Mouse (Mus musculus): ENCODE data around the gene Inhba. TPM values are rescaled to one million over a fixed set of nuclear protein-coding genes. Genes with fewer than 3 reads are reported as not detected.

Inhba gene
- 1 to 10 TPM; 1.4 to 2.8 (median 2.3) TPM for total RNA-seq (2022)

DNA sequence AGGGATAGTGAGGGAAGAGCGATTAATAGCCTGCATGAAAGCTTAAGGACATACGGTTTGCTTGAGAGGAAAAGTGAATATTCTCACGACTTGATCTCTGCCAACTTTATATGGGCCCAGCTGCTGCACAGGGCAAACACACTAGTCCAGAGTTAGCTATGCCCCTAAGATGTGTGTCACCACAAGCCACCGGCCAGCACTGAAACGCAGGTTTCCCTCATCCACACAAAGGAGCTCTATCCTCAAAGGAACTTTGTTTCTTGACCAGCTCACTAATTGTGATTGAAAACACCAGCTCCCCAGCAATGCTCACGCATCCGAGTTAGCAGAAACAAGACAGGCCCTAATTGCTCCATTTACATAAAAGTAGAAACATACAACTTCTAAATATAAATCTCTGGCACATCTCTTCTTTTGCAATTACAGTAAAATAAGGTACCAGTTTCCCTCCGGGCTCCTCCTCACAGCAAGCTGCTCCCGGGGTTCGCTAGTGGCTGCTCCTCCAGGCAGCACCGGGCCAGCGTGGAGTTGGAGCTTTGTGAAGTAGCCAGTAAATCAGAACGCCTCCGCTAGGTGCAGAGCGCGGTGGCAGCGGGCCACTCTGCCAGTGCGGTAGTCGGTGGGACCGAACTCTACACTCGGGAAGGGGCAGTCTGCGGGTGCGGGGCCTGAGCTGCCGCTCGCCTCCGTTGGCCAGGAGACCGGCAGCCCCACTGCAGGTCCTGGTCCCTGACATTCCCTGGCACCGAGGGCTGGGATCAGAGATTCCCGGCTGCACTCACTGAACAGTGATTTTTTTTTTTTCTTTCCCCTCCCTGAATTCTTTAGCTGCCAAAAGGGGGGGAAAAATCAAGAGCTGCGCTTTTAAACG lies at the start of gene Inhba:
TSS of gene Inhba (plus strand) at position 480 of the 871 bp plus-strand sequence.
- peak; percentile 5 for DNase-seq (ENCODE audit: low spot score)

DNA sequence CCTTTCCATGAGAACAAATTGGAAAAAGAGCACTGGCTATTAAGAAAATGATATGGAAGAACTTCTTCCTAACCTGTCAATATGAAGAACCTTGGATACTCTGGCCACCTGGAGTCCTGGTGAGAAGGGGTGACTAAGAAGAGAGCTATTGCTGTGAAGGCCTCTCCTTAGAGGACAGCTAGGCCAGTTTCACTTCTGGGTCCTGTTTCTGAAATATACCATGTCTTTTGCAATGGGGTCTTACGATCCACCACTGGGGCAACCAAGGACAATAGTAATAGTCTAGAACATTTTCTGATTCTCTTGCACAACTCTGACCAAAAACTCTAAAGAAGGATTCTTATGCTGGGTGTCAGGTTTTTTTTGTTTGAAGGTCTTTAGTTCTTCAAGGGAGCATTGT lies 35.1 kb upstream of the Inhba start:
- no peak for DNase-seq (ENCODE audit: low spot score)

DNA sequence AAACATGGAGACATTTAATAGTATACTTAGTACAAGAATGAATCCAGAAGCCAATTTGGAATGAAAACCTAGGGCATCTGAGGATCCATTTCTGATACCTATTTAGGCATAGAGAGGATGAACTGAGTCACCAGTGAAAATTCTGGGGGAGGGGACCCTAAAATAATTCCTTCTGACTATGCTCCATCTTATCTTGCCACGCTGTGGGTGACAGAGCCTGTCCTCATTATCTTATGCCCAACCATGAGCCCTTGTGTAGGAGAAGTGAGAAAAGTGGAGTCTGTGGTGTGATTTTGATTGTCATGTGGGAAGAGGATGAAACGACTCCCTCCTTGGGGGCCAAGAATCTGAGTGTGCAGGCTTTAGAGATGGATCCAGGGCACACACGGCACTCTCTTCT lies 32.1 kb upstream of the Inhba start:
- DNase-seq (ENCODE audit: low spot score), result no peak

DNA sequence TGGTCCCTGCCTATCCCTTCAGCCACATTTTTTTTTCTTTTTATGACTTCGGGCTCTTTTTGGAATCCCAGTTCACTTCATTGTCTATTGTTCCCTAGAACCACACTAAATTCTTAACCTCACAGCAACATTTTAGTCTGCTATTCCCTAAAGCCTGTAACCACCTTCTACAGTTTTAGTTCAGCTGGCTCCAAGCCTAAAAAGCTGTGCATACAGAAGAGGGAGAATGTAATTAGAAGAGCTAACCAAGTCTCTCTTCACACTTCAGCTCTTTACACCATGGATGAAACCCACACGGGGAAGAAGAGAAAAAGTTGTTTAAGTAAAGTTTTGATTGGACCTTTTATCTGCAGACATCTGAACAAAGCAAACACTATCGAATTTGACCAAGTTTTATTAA lies 29.6 kb upstream of the Inhba start:
- no peak for DNase-seq (ENCODE audit: low spot score)

DNA sequence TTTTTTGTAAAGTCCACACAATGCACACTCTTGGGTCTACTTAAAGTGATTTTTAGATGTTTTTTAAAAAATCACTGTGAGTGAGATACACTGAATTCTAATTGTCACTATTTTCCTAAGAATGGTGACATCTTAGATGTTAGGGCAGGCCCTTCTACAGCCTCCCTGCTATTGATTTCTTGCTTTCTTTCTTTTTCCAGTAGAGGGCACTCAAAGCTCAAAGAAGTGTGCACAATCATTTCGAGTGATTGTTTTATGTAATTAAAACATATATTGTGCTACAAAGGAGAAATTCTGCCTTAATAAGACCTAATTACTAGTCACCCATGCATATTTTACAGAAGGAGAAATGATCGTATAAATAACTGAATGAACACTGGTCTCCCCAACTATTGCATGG lies 25.9 kb upstream of the Inhba start:
- no peak for DNase-seq (ENCODE audit: low spot score)

DNA sequence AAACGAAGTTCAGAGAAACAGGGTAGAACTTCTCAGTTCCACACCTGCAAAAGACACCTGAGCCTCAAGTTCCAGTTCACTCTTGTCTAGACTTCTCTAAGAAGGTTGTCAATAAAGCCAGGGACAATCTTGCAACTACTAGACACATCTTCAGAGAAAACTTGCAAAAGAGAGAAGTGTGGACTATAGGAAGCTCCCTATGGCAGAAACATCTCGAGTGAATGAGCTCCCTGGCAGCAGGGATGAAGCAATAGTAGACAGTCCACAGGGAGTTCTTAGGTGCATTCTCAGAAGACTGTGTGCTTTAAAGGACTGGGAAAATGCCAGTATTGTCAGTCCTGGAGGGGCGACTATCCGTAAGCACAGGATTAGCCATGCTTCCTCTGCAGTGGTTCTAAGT lies 25.5 kb upstream of the Inhba start:
- DNase-seq (ENCODE audit: low spot score), result no peak

DNA sequence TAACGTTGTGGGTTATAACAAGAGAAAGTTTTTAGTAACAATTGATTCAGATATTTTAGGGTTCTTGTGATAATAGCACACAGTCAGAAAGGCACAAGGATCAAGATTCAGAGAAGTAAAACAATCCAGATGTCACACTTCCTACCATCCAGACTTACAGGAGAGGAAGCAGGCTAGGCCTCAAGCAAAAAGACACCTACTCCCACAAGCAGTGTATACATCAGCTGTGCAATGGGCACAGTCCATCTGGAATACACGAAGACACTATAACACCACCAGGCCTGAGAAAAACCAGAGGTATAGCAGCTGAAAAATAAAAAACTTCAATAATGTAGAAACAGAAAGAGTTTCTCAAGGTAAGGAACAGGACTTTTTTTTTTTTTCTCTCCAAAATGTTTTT lies 16.3 kb upstream of the Inhba start:
- no peak for DNase-seq (ENCODE audit: low spot score)

DNA sequence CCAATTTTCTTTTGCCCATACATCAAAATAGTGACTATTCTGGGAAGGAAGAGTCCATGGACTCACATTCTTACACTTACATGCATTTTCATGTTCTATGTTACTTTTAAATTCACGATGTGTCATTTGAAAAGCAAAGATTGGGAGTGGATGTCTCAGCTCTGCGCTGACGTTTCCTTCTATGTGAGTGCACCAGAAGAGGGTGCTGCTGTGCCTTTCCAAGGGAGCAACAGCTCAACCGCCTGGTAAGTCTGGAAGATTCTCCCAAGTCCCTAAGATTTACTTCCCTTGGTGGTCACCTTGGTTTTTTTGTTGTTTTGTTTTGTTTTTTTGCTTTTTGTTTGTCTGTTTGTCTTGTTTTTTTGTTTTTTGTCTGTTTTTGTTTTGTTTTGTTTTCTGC lies 6.1 kb upstream of the Inhba start:
- DNase-seq (ENCODE audit: low spot score), result peak; percentile 21

DNA sequence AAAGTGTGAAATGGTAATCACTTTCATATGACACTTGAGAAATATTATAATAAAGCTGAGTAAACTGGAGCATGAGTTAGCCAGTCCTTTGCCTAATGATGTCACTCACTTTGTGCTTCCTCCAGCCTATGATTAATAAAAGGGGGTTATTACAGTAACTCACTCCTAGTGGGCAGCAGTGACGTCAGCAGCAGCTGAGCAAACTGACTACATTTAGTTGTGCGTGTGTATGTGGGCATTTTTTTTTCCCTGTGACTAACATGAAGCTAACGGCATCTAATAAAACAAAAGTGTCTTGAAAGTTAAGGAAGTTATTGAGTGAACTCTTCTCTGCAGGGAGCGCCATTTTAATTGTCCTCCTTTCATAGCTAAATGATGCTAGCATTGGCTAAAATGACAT lies 3.9 kb upstream of the Inhba start:
- DNase-seq (ENCODE audit: low spot score), result no peak

DNA sequence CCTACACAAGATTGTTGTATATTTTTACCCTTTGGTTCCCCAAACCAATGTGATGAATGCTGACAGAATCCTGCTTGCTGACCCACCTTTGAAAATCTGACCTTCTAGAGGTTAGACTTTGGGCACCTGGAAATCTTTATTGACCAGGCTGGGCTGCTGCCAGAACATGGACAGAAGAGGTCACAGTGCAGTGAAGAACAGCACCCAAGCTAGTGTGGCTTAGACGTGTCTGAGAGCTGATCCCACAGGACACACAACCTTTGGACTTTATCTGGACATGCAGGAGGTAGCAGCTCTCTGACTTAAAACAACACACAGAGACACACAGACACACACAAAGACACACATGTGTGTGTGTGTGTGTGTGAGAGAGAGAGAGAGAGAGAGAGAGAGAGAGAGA lies 3.3 kb upstream of the Inhba start:
- no peak for DNase-seq (ENCODE audit: low spot score)

DNA sequence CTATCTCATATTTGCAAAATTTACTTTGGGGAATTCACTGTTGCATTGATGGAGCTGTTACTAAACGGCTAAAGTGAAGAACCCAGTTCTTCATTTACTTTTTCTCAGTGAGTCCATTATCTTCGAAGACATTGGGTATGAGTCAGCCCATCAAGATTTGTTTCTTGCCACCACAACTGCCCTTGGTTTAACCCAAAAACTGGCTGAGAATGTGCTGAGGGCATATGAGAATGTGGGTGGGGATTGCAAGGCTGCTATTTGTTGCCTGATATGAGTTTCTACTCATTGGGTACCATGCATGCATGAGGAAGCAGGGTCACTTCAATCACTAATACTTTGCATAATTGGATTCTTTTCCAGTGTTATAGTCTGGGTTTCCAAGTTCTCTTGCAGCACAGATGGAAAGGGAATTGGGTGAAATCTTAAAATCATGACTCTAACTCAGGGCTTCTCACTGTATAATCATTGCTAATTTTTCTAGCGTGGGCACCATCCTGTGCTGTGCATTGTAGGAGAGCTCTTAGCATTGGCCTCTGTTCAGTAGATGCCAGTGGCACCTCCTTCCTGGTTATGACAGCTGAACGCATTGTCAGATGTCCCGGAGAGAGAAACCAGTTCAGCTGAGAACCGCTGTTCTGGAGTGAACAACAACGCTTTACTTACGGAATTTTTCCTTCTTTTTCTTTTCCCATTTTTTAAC lies 1.7 kb upstream of the Inhba start:
- no peak for DNase-seq (ENCODE audit: low spot score)

DNA sequence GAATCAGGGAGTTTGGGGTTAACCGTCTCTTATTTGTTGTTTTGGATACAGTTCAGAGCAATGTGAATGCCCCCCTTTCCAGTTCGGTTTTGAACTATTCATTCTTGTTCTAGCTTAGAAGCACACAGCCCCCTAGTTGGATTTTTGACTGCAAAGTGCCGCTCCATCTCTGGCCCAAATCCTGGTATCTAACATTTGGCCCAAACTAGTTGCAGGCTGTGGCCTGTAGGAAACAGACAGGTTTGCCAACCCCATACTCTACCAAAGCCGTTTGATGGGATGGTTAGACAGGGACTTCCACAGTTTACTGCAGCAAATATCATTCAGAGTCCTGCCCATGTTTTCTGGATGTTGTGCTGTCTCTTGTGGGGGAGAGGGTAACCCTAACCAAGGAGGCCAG lies 1.1 kb upstream of the Inhba start:
- no peak for DNase-seq (ENCODE audit: low spot score)

DNA sequence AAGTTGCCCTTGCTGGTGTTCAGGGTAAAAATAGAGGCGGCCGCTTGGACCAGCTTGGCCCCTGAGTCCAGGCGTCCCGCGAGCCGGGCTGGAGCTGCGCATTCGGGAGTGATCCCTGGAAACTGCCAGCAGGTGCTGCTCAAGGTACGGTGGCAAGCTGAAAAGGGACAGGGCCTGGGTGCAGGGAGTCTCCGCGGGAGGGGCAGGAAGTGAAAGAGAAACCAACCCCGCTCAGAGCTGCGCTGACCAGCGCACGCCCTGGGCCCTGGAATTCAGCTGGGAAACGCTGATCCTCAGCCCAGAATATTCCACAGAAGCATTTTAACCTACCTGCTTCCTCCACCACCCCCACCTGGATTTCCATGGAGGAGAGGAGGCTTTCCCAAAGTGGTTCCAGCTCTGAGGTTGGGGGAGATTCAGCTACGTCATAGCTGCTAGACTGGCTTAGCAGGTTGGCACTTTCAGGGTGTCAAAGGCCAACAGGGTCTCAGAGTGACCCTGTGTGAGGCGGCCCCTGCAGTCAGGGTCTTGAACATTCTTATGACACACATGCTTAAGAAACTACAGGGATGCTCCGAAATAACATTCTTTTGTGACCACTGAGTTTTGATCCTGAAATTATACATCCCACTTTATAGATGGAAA lies 714 bp downstream of the Inhba start:
- peak; percentile 58 for DNase-seq (ENCODE audit: low spot score)

DNA sequence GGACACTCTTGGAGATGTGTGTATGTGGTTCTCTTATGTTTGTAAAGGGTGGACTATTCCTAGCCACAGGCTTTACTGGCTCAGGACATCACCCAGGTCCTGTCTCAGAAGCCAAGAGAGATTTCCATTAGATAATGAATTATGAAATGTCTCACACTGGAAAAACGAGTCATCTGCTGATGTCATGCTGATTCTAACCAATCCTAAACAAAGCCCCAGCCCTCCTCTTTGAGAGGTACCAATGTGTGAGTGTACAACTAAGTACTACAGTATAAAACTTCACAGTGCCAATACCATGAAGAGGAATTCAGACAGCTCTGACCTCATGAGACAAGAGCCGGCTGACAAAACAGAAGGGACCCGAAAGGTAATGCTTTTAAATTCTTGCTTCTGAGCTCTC lies 2.5 kb downstream of the Inhba start:
- DNase-seq (ENCODE audit: low spot score), result no peak

DNA sequence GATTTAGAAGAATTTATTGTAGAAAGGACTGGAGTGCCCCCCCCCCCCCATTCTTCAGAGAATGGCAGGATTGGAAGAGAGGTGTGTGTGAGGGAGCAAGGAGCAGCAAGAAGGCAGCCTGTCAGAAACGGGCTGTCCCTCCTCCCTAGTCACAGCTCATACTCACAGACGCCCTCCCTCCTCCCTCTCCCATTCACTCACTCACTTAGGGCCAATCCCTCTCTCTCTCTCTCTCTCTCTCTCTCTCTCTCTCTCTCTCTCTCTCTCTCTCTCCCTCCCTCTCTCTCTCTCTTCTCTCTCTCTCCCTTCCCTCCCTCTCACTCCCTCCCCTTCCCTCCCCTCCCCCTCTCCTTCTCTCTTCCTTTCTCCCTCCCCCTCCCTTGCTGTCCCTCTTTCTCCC lies 4.9 kb downstream of the Inhba start:
- DNase-seq (ENCODE audit: low spot score), result no peak

DNA sequence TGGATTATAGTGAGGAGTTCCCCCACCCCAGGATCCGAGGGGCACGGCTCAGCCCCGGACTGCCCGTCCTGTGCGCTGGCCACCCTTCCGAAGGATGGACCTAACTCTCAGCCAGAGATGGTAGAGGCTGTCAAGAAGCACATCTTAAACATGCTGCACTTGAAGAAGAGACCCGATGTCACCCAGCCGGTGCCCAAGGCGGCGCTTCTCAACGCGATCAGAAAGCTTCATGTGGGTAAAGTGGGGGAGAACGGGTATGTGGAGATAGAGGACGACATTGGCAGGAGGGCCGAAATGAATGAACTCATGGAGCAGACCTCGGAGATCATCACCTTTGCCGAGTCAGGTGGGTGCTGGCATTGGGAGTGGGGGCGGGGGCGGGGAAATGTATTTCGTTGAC lies 5.7 kb downstream of the Inhba start:
- no peak for DNase-seq (ENCODE audit: low spot score)

DNA sequence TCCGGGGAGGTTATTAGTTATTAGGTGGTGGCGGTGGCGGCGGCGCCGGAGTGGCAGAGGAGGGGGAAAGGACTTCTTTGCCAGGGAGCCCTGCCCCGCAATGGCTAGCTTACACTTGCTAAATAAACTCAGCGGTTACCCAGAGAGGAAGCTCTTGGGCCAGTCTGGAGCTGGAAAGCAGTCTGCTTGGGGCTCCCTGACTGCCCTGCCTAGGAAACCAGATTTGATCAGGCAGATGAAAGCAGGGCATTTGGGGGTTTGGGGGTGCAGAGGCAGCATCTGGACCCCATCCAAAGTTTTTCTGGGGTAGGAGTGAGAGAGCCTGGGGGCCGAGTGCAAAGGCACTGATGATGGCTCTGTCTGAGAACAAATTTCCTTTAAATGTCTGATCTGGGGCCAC lies 6.1 kb downstream of the Inhba start:
- DNase-seq (ENCODE audit: low spot score), result no peak

DNA sequence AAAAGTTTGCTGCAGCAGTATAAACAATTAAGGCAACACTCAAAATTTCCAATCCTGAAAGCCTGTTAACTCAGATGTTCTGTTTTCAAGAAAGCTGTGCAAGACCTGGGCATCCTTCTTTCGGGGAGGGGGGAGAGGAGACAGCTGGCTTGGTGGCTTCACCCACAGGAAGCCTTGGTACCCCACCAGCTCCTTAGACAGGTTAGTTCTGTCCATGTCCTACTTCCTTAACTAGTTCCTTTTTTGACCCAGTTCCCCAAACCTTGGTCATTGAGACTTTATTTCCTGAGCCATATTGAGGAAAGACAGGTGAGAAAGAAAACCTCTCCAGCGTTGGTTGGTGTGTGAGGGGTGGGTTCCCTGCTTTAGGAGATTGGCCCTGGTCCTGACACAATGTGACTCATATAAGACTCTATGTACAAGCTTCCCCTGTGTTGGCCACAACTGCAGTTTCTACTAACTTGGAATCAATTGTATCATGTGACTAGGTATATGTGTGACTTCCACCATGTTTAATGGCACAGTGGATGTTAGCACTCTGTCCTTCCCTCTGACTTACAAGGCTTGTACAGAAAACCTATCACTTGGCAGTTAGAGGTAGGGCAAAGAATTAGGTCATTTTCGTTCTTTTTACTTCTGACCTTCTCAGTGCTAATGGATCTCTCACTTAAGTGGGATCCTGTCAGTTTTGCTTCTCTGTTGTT lies 7.3 kb downstream of the Inhba start:
- DNase-seq (ENCODE audit: low spot score), result no peak

DNA sequence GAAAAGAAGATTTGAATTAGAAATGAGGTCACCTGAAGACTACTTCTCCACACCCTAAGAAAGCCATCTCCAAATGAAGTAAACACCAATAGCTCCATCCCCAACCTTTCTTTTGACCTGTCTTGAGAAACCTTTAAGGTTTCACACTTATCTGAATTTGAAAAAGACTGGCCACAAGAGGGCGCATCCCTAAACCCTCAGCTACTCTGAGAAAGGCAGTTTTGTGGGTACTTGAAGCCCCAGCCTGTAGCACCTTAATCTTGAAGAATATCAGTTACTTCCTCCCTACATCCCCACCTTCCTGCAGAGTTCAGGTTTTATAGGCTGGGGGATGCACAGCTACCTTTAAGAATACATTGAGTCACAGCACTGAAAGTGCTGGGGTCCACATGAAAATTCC lies 9.0 kb downstream of the Inhba start:
- DNase-seq (ENCODE audit: low spot score), result peak; percentile 21

DNA sequence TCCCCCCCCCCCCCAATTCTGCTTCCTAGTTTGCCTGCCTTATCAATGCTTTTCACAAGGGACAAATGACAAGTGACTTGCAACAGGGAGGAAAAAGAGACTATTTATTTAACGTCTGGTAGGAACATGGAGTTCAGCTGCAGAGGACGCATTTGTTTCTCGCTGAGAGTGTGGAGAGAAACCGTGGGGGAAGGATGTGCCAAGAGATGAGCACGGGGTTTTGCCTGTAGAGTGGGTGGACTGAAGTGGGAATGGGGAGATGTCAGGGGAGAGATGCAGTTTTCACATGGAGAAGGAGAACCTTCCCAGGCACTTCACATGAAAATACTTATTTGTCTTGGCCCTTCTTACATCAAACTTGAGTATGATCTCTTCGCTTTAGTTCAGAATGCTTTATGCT lies 9.5 kb downstream of the Inhba start:
- no peak for DNase-seq (ENCODE audit: low spot score)

DNA sequence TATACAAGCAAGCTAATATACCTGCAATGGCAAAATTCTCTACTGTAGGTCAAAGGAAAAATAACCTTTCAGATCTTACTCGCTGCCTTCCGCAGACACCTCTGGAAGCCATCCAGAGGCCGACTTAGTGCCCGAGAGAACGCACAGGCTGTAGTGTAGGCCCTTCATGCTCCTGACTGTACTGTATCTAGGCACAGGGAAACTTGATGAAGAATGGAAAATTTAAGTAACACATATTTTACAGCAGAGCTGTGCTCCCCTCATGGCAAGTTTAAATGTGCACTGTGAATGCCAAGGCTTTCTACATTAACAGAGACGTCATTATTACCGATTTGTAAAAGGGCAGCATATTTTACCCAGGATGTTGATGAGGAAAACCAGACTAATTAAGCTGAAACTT lies 10.2 kb downstream of the Inhba start:
- DNase-seq (ENCODE audit: low spot score), result no peak

DNA sequence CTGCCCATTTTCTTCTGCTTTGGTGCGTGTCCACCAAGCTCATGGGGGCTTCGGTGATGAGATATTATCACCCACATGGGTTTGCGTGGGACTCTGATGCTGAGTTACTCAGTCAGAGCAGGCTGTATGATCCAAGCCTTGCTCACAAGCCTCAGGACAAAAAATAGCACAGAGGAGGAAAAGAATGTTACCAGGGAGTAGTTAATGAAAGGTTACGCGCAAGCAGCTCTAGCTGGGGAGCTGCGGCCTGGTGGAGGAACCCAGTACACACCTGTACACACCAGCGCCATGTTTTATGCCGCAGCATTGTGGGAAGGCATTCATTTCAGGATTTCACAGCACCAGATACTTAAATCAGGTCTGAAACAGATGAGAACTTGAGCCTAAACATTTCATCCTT lies 10.9 kb downstream of the Inhba start:
- no peak for DNase-seq (ENCODE audit: low spot score)
